In the genomic region with DNA sequence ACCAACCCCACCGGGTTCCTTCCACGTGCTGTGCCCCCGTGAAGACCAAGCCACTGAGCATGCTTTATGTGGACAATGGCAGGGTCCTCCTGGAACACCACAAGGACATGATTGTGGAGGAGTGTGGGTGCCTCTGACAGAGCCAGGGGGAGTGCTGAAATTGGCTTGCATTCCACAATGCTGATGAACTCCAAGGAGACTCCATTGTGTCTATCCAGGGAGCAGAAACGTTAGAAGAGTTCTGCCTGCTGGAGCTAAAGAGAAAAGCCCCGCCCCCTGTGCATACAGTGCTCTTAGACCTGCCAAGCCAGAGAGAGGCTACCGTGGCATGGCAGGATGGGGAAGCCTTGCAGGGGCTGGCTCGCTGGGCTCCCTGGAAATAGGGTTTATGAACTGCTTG, we compare ENCODE assay signal across 9 mouse cellular contexts. TPM values are rescaled to one million over a fixed set of nuclear protein-coding genes. Genes with fewer than 3 reads are reported as not detected.
DNase-seq lines count a peak whose midpoint lies in the region; ATAC-seq and TF ChIP-seq lines count a peak whose summit lies in the region.
"Had no signal": no experiment of that assay in that cellular context is flagged by ENCODE, and none has a peak within 500 bp of the region (broad histone marks: within the 10 kb centered on the region; RNA-seq: fewer than 3 reads in every experiment).

No protein-coding gene starts in this region.

- H3K36me3 ChIP-seq in embryonic facial prominence, embryonic 14.5 days (ENCODE audit: control insufficient read depth, insufficient read depth, low read length): peaks cover 9% of the 10 kb centered on the region; the same call in 1 of the 2 replicates
- H3K36me3 ChIP-seq in midbrain, embryonic 13.5 days: peaks cover 1% of the 10 kb centered on the region

- H3K9ac ChIP-seq in embryonic facial prominence, embryonic 14.5 days (ENCODE audit: low read depth, low read length): no peak overlapping the region
- H3K9ac ChIP-seq in midbrain, embryonic 13.5 days (replicated peaks): no peak overlapping the region

- peaks cover 8% of the 10 kb centered on the region for H3K4me1 ChIP-seq in embryonic facial prominence, embryonic 14.5 days (ENCODE audit: control insufficient read depth, insufficient read depth, low read length)
- peaks cover 10% of the 10 kb centered on the region for H3K4me1 ChIP-seq in midbrain, embryonic 13.5 days (replicated peaks)
- no peaks in the 10 kb centered on the region; the same call in 1 of the 2 replicates for H3K4me1 ChIP-seq in cerebellum, adult 2 months (ENCODE audit: control insufficient read depth, insufficient read depth, low read length)

- H3K9me3 ChIP-seq in embryonic facial prominence, embryonic 14.5 days (ENCODE audit: control insufficient read depth, low read length): no peaks in the 10 kb centered on the region
- no peaks in the 10 kb centered on the region for H3K9me3 ChIP-seq in midbrain, embryonic 13.5 days

- no peak overlapping the region for H3K27ac ChIP-seq in embryonic facial prominence, embryonic 14.5 days (replicated peaks; ENCODE audit: low read depth, low read length)
- H3K27ac ChIP-seq in midbrain, embryonic 13.5 days: no peak overlapping the region
- H3K27ac ChIP-seq in cerebellum, adult 2 months (ENCODE audit: insufficient read depth, low read length): no peak overlapping the region

- TF ChIP-seq POLR2A in cerebellum, adult 2 months (IDR thresholded peaks at IDR 0.05; ENCODE audit: borderline replicate concordance, insufficient read depth, low read length): no peak

- no peak for TF ChIP-seq CTCF in cerebellum, adult 2 months (IDR thresholded peaks at IDR 0.05; ENCODE audit: borderline replicate concordance, insufficient read depth, low read depth, low read length)

- DNase-seq in kidney, postnatal 10 days: peak; percentile 39
- DNase-seq in kidney, adult 11 months: no peak
- peak; percentile 34 for DNase-seq in NIH3T3 (ENCODE audit: low read depth)
- DNase-seq in embryonic facial prominence, embryonic 14.5 days (ENCODE audit: low spot score): peak; percentile 74
- DNase-seq in thymus, postnatal 4 days: no peak
- no peak for DNase-seq in cerebellum, adult 2 months
- DNase-seq: cerebellum, adult 9-11 months; gastrocnemius, postnatal 36 days had no signal

- ATAC-seq in embryonic facial prominence, embryonic 14.5 days (ENCODE audit: low read depth): 0 out of 2 replicates have a peak, but pooled peaks have one; percentile 47
- ATAC-seq in midbrain, embryonic 13.5 days: peak; percentile 55

- no peak overlapping the region for H3K4me3 ChIP-seq in embryonic facial prominence, embryonic 14.5 days (ENCODE audit: low read depth, low read length)
- no peak overlapping the region for H3K4me3 ChIP-seq in midbrain, embryonic 13.5 days (replicated peaks)
- no peak overlapping the region for H3K4me3 ChIP-seq in cerebellum, adult 2 months (replicated peaks; ENCODE audit: insufficient read depth, low read depth, low read length)

- WGBS in embryonic facial prominence, embryonic 14.5 days: 28% methylated on average over 7 of the region's 7 CpGs
- 28% methylated on average over 7 of the region's 7 CpGs for WGBS in midbrain, embryonic 13.5 days
- WGBS in cerebellum, adult 2 months: 5% methylated on average over 7 of the region's 7 CpGs

- H3K4me2 ChIP-seq in embryonic facial prominence, embryonic 14.5 days (ENCODE audit: low read depth, low read length): peak overlapping the region; percentile 15; the same call in 1 of the 2 replicates
- H3K4me2 ChIP-seq in midbrain, embryonic 13.5 days (replicated peaks): no peak overlapping the region

- peaks cover 15% of the 10 kb centered on the region for H3K27me3 ChIP-seq in embryonic facial prominence, embryonic 14.5 days (replicated peaks; ENCODE audit: control insufficient read depth, insufficient read depth, low read length)
- peaks cover 12% of the 10 kb centered on the region for H3K27me3 ChIP-seq in midbrain, embryonic 13.5 days
- no peaks in the 10 kb centered on the region for H3K27me3 ChIP-seq in cerebellum, adult 2 months (ENCODE audit: control insufficient read depth, insufficient read depth, low read length)

RNA-seq across cellular contexts. Expression of a gene that starts 6.7 kb away (rescaled TPM):
- 0.10 and 0.13 TPM in 2 replicates for polyA plus RNA-seq in embryonic facial prominence, embryonic 14.5 days (2014; fragmentation: Nextera tagmentation; extraction: Ambion mirVana)
- polyA plus RNA-seq in midbrain, embryonic 13.5 days (2015; fragmentation: Nextera tagmentation; extraction: Ambion mirVana): not detected in 2 replicates
- 0.68 and 0.97 TPM in 2 replicates for polyA plus RNA-seq in cerebellum, adult 2 months (2012; rRNA removed)

RNA-seq across cellular contexts. Expression of a gene that starts 28.0 kb away (rescaled TPM):
- 43.3 and 46.9 TPM in 2 replicates for polyA plus RNA-seq in embryonic facial prominence, embryonic 14.5 days (2014; fragmentation: Nextera tagmentation; extraction: Ambion mirVana)
- 75.5 and 83.2 TPM in 2 replicates for polyA plus RNA-seq in midbrain, embryonic 13.5 days (2015; fragmentation: Nextera tagmentation; extraction: Ambion mirVana)
- 30.4 and 32.0 TPM in 2 replicates for polyA plus RNA-seq in cerebellum, adult 2 months (2012; rRNA removed)

RNA-seq across cellular contexts. Expression of a gene that starts 41.2 kb away (rescaled TPM):
- 20.7 and 21.1 TPM in 2 replicates for polyA plus RNA-seq in embryonic facial prominence, embryonic 14.5 days (2014; fragmentation: Nextera tagmentation; extraction: Ambion mirVana)
- 17.5 and 21.1 TPM in 2 replicates for polyA plus RNA-seq in midbrain, embryonic 13.5 days (2015; fragmentation: Nextera tagmentation; extraction: Ambion mirVana)
- 15.5 and 15.6 TPM in 2 replicates for polyA plus RNA-seq in cerebellum, adult 2 months (2012; rRNA removed)

RNA-seq across cellular contexts. Expression of a gene that starts 51.1 kb away (rescaled TPM):
- 9.7 TPM in 2 replicates for polyA plus RNA-seq in embryonic facial prominence, embryonic 14.5 days (2014; fragmentation: Nextera tagmentation; extraction: Ambion mirVana)
- polyA plus RNA-seq in midbrain, embryonic 13.5 days (2015; fragmentation: Nextera tagmentation; extraction: Ambion mirVana): 15.6 and 15.9 TPM in 2 replicates
- 20.8 and 20.9 TPM in 2 replicates for polyA plus RNA-seq in cerebellum, adult 2 months (2012; rRNA removed)

Comparison
In these comparisons a context has a peak if more than half of its experiments do, and no peak if none do; other contexts are left out.
1. DNase-seq: peak in kidney, postnatal 10 days (single experiment), NIH3T3 (single experiment) and embryonic facial prominence, embryonic 14.5 days (single experiment); none in kidney, adult 11 months (single experiment), thymus, postnatal 4 days (single experiment) and cerebellum, adult 2 months (0 of 2).